Comparison of ENCODE assay signal across 13 mouse cellular contexts in the genomic region with DNA sequence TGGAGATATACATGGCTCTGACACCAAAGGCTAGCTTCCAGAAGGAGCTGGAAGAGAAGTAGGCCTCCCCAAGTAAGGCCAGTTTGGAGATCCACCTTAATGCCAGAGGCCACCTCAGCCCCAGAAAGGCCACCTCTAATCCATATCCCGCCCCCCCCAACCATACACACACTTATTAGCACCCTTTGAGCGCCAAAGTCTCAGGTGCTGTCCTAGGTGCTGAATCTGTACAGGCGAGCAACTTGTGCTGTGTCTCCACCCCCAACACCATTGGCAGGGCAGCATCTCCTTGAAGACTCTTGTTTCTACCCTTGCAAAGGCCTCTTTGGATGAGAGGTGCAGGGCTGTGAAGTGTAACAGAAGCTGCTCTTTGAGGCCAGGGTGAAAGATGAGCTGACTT. TPM values are rescaled to one million over a fixed set of nuclear protein-coding genes. Genes with fewer than 3 reads are reported as not detected.
DNase-seq lines count a peak whose midpoint lies in the region; ATAC-seq lines count a peak whose summit lies in the region.
"Had no signal": no experiment of that assay in that cellular context is flagged by ENCODE, and none has a peak within 500 bp of the region (broad histone marks: within the 10 kb centered on the region; RNA-seq: fewer than 3 reads in every experiment).

No protein-coding gene starts in this region.

- peak; percentile 48 for DNase-seq in heart, postnatal 4 days
- DNase-seq in heart, adult 18-20 months: no peak
- DNase-seq in 3T3-L1 (ENCODE audit: low read depth, low spot score) (peak; percentile 61), R1 (ENCODE audit: low read depth, low spot score) (peak; percentile 79)
- DNase-seq in kidney, postnatal 4 days: peak; percentile 74 to 81
- no peak for DNase-seq in left cerebral cortex, postnatal 10 days (ENCODE audit: extremely low spot score in 1 of 2, low spot score in 2 of 2)
- no peak for DNase-seq in frontal cortex, adult 2 months (ENCODE audit: extremely low spot score in 1 of 2, low spot score in 1 of 2)
- DNase-seq: cerebellum, adult 11 months had no signal

- H3K4me1 ChIP-seq in intestine, embryonic 15.5 days (replicated peaks): no peaks in the 10 kb centered on the region
- H3K4me1 ChIP-seq: limb, embryonic 12.5 days had no signal

- no peaks in the 10 kb centered on the region for H3K36me3 ChIP-seq in intestine, embryonic 15.5 days
- H3K36me3 ChIP-seq: forebrain, embryonic 15.5 days; hindbrain, embryonic 15.5 days; limb, embryonic 12.5 days had no signal

- intact Hi-C loops in left cerebral cortex, postnatal 10 days (cut with DNase I): loop anchor here (5.0 kb wide), 1 partner anchor 93 kb away; no protein-coding TSS in a partner anchor

- H3K4me3 ChIP-seq in intestine, embryonic 15.5 days (replicated peaks): no peak overlapping the region
- H3K4me3 ChIP-seq: forebrain, embryonic 15.5 days; hindbrain, embryonic 15.5 days; limb, embryonic 12.5 days had no signal

- no peaks in the 10 kb centered on the region for H3K9me3 ChIP-seq in intestine, embryonic 15.5 days
- H3K9me3 ChIP-seq: forebrain, embryonic 15.5 days; hindbrain, embryonic 15.5 days; limb, embryonic 12.5 days had no signal

- 6% methylated on average over 3 of the region's 3 CpGs for WGBS in intestine, embryonic 15.5 days

- no peak overlapping the region for H3K27ac ChIP-seq in intestine, embryonic 15.5 days
- H3K27ac ChIP-seq: forebrain, embryonic 15.5 days; hindbrain, embryonic 15.5 days; limb, embryonic 12.5 days had no signal

- no peak overlapping the region for H3K4me2 ChIP-seq in intestine, embryonic 15.5 days (replicated peaks)
- H3K4me2 ChIP-seq: forebrain, embryonic 15.5 days; hindbrain, embryonic 15.5 days; limb, embryonic 12.5 days had no signal

- no peak overlapping the region for H3K9ac ChIP-seq in intestine, embryonic 15.5 days
- H3K9ac ChIP-seq: forebrain, embryonic 15.5 days; hindbrain, embryonic 15.5 days; limb, embryonic 12.5 days had no signal

- no peak for ATAC-seq in intestine, embryonic 15.5 days
- ATAC-seq: forebrain, embryonic 15.5 days had no signal

- peaks cover 5% of the 10 kb centered on the region for H3K27me3 ChIP-seq in intestine, embryonic 15.5 days (replicated peaks)
- H3K27me3 ChIP-seq: forebrain, embryonic 15.5 days had no signal

RNA-seq across cellular contexts. Expression of a gene that starts 6.4 kb away (rescaled TPM):
- under 1 TPM; 0.29 to 0.52 TPM for total RNA-seq in heart, postnatal 4 days (2021)
- total RNA-seq in heart, adult 18-20 months (2021): not detected
- 10 to 100 TPM; 69.2 to 86.4 TPM for total RNA-seq in left cerebral cortex, postnatal 10 days (2021)
- polyA plus RNA-seq in intestine, embryonic 15.5 days (2015; fragmentation: Nextera tagmentation; extraction: Ambion mirVana): 5.3 and 5.8 TPM in 2 replicates
- 50.0 and 77.2 TPM in 2 replicates for polyA plus RNA-seq in frontal cortex, adult 2 months (2012; rRNA removed)
- polyA plus RNA-seq: spleen, adult 2 months had no signal

Comparison
In these comparisons a context has a peak if more than half of its experiments do, and no peak if none do; other contexts are left out.
1. DNase-seq: peak in heart, postnatal 4 days (single experiment), 3T3-L1 (single experiment), R1 (single experiment) and kidney, postnatal 4 days (2 of 2); none in heart, adult 18-20 months (0 of 2), left cerebral cortex, postnatal 10 days (0 of 2) and frontal cortex, adult 2 months (0 of 2).
2. RNA of a gene that starts 6.4 kb away (total RNA-seq): 69.2 to 86.4 TPM in left cerebral cortex, postnatal 10 days; 0.29 to 0.52 TPM in heart, postnatal 4 days and not detected in heart, adult 18-20 months; every median in the first group is over 10 times any median in the second.